Mouse (Mus musculus) hindbrain, postnatal 0 days (tissue): ENCODE results near the gene Gm5475. TPM values are rescaled to one million over a fixed set of nuclear protein-coding genes. Genes with fewer than 3 reads are reported as not detected.

Experiments used
- ATAC-seq: fragments of 200-750 bp; cut with Nextera tagmentation; 2 replicates; pipeline ENCODE4 v1.8.0; 2017; ENCODE audit warnings: mild to moderate bottlenecking, moderate TSS enrichment, moderate library complexity
- DNase-seq: peaks from one replicate; pipeline ENCODE4 v3.0.0-alpha.2; 2015; ENCODE audit warnings: low spot score
- H3K27ac ChIP-seq: fragments of 300-500 bp; sonication (generic); 2 replicates; pipeline ENCODE4 v1.5.1; 2014; ENCODE audit warnings: mild to moderate bottlenecking
- H3K27me3 ChIP-seq: fragments of 300-500 bp; sonication (generic); 2 replicates; pipeline ENCODE4 v1.6.1; 2014; ENCODE audit warnings: low read length, mixed read lengths; ENCODE audit not compliant: insufficient read depth
- H3K36me3 ChIP-seq: fragments of 300-500 bp; sonication (generic); 2 replicates; pipeline ENCODE4 v1.6.1; 2014; ENCODE audit warnings: low read length, mixed read lengths; ENCODE audit not compliant: insufficient read depth
- H3K4me1 ChIP-seq: fragments of 300-500 bp; sonication (generic); 2 replicates; pipeline ENCODE4 v1.6.1; 2014; ENCODE audit warnings: antibody characterized with exemption, low read length, mixed read lengths; ENCODE audit not compliant: insufficient read depth
- H3K4me2 ChIP-seq: fragments of 300-500 bp; sonication (generic); 2 replicates; pipeline ENCODE4 v1.6.1; 2014; ENCODE audit warnings: low read depth, mild to moderate bottlenecking, low read length, moderate library complexity, mixed read lengths
- H3K4me3 ChIP-seq: fragments of 300-500 bp; sonication (generic); 2 replicates; pipeline ENCODE4 v1.5.1; 2014; ENCODE audit warnings: low read length
- H3K9ac ChIP-seq: fragments of 300-500 bp; sonication (generic); replicated peaks from 2 replicates; pipeline ENCODE4 v1.6.1; 2014; ENCODE audit warnings: mild to moderate bottlenecking, low read length, moderate library complexity, mixed read lengths
- H3K9me3 ChIP-seq: fragments of 300-500 bp; sonication (generic); 2 replicates; pipeline ENCODE4 v1.6.1; 2016; ENCODE audit warnings: low read length, mixed read lengths
- CTCF ChIP-seq: IDR thresholded peaks from 2 replicates; pipeline ENCODE4 v1.5.1; 2016; ENCODE audit warnings: antibody characterized with exemption, control low read depth, low read depth
- WGBS: fragments of 180-500 bp; shearing (Covaris S2); extraction: QIAGEN DNeasy Blood & Tissue Kit; methylation state at CpG from one replicate; pipeline ENCODE4 v1.1.7; 2014; 5-methylcytosine and 5-hydroxymethylcytosine counted together
- polyA plus RNA-seq: library from polyadenylated mRNA; unstranded; fragments of >200 nt; fragmentation: Nextera tagmentation; extraction: Ambion mirVana; gene quantifications from 2 replicates; pipeline ENCODE4 v1.2.1, GENCODE M21; 2015
- total RNA-seq: library from RNA; depleted of rRNA; stranded (reverse); fragments of >200 nt; gene quantifications from 2 replicates; pipeline ENCODE4 v1.2.3, GENCODE M21; 2014

Gene Gm5475
- total and polyA plus RNA-seq, 2 experiments from 2014 or later, result 0.10 TPM; not detected in 1

DNA sequence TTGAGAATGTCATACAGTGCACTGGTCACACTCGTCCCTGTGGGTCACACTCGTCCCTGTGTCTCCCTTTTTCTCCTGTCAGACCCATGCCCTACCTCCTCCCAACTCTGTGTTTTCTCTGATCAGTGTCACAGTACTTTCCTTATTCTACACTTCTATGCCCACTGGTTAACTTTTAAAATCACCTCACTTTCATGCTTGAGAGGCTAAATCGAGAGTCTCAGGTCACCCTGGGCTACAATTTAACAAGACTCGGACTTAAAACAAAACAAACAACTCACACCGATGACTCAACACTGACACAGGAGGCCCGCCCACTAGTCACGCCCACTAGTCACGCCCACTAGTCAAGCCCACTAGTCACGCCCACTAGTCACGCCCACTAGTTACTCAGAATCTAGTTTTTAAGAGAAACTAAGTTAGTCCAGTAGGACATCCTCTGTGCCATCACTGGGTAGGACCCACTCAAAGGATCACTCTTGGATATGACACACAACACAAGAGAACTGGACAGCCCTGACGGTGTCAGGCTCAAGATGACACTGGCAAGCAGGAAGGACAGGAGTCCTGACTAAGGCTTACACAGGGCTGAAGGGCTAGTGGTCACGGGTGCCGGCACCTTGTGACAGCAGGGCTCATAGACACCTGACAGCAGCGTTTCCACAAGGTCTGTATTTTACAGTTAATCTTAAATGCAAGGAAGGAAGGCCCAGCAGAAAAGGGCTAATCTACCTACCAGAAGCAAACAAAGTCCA is 10.9 kb upstream of the Gm5475 start:
- WGBS, result 67% methylated on average over 14 of the region's 14 CpGs
- TF ChIP-seq CTCF, result no peak

GRCm38 (mm10) chr15:100411731-100412130 is 10.2 kb upstream of the Gm5475 start:
- TF ChIP-seq CTCF, result no peak
- Histone ChIP-seq H3K4me3 (no peak overlapping the region), H3K36me3 (peaks cover 19% of the 10 kb centered on the region), H3K9ac (no peak overlapping the region), H3K27me3 (no peaks in the 10 kb centered on the region), H3K9me3 (no peaks in the 10 kb centered on the region), H3K4me1 (no peaks in the 10 kb centered on the region), H3K4me2 (no peak overlapping the region), H3K27ac (no peak overlapping the region)
- ATAC-seq, result no peak
- no peak for DNase-seq
- 85% methylated on average over 5 of the region's 5 CpGs for WGBS

More for the DNA sequence above, 10.9 kb upstream of the Gm5475 start:
- Histone ChIP-seq H3K4me3 (no peak overlapping the region), H3K36me3 (peaks cover 19% of the 10 kb centered on the region), H3K4me2 (no peak overlapping the region), H3K4me1 (no peaks in the 10 kb centered on the region), H3K27ac (no peak overlapping the region), H3K27me3 (no peaks in the 10 kb centered on the region), H3K9ac (no peak overlapping the region), H3K9me3 (no peaks in the 10 kb centered on the region)
- ATAC-seq, result no peak
- DNase-seq, result no peak

DNA sequence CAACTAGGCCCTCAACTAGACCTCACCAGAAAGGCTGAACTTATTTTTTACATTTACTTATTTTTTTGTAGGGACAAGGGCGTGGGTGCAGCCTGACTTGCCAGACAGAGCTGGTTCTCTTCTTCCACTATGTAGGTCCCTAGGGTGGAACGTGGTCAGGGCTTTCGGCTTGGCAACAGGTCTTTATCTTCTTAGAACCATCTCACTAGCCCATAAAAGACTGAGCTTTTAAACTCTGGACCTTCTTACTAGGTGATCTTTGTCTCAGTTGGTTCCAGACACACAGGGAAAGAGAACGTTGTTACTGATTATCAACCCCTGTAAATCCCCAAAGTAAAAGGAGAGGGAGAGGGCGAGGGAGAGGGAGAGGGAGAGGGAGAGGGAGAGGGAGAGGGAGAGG is 8.6 kb upstream of the Gm5475 start:
- H3K9me3 ChIP-seq, result no peaks in the 10 kb centered on the region
- no peak overlapping the region for H3K4me2 ChIP-seq
- 82% methylated on average over 4 of the region's 5 CpGs for WGBS
- no peak overlapping the region for H3K27ac ChIP-seq
- H3K27me3 ChIP-seq, result no peaks in the 10 kb centered on the region
- no peak overlapping the region for H3K4me3 ChIP-seq
- no peaks in the 10 kb centered on the region for H3K4me1 ChIP-seq
- no peak overlapping the region for H3K9ac ChIP-seq
- no peak for TF ChIP-seq CTCF
- DNase-seq, result no peak
- peaks cover 10% of the 10 kb centered on the region; the same call in 1 of the 2 replicates for H3K36me3 ChIP-seq
- no peak for ATAC-seq

GRCm38 (mm10) chr15:100414011-100414410 is 7.9 kb upstream of the Gm5475 start:
- no peak for DNase-seq
- H3K4me1 ChIP-seq, result no peaks in the 10 kb centered on the region
- H3K9ac ChIP-seq, result no peak overlapping the region
- TF ChIP-seq CTCF, result no peak
- no peak overlapping the region for H3K27ac ChIP-seq
- peaks cover 8% of the 10 kb centered on the region; the same call in 1 of the 2 replicates for H3K36me3 ChIP-seq
- H3K4me2 ChIP-seq, result no peak overlapping the region
- no peaks in the 10 kb centered on the region for H3K9me3 ChIP-seq
- WGBS, result 73% methylated on average over 4 of the region's 4 CpGs
- ATAC-seq, result no peak
- H3K27me3 ChIP-seq, result no peaks in the 10 kb centered on the region
- H3K4me3 ChIP-seq, result no peak overlapping the region

- Histone ChIP-seq H3K4me3 (no peak overlapping the region), H3K9me3 (no peaks in the 10 kb centered on the region), H3K27ac (no peak overlapping the region), H3K27me3 (no peaks in the 10 kb centered on the region), H3K36me3 (peaks cover 8% of the 10 kb centered on the region; the same call in 1 of the 2 replicates), H3K4me1 (0 out of 2 replicates have a peak, but pooled peaks cover 5% of the 10 kb centered on the region), H3K9ac (no peak overlapping the region), H3K4me2 (no peak overlapping the region)
- no peak for TF ChIP-seq CTCF
- no peak for DNase-seq
- 96% methylated on average over 13 of the region's 13 CpGs for WGBS
- no peak for ATAC-seq
These were observed 7.0 kb upstream of the Gm5475 start for GRCm38 (mm10) chr15:100414942-100415341.

GRCm38 (mm10) chr15:100415684-100416083 is 6.3 kb upstream of the Gm5475 start:
- H3K9me3 ChIP-seq, result no peaks in the 10 kb centered on the region

More at GRCm38 (mm10) chr15:100415684-100416083, 6.3 kb upstream of the Gm5475 start:
- DNase-seq (no peak), ATAC-seq (no peak)
- 87% methylated on average over 8 of the region's 8 CpGs for WGBS
- Histone ChIP-seq H3K36me3 (peaks cover 8% of the 10 kb centered on the region; the same call in 1 of the 2 replicates), H3K27ac (no peak overlapping the region), H3K4me1 (0 out of 2 replicates have a peak, but pooled peaks cover 5% of the 10 kb centered on the region), H3K9ac (no peak overlapping the region), H3K27me3 (no peaks in the 10 kb centered on the region), H3K4me2 (no peak overlapping the region), H3K4me3 (no peak overlapping the region)
- TF ChIP-seq CTCF, result no peak
